ENCODE assay signal across 10 mouse cellular contexts in the genomic region with DNA sequence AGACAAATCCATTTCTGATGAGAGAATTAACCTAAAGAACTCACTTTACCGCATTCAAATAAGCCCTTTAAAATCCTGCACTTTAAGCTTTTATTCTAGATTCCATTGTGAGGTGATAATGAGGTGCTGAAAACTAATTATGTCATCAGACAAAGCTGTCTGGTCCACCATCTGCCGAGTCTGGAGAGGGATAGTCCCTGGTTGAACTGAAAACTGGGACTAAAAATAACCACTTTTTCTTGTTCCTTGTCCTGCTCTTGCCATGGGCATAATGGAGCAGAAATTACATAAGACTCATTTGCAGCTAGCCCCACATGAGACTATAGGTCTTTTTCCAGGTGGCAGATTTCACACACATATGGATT.
DNase-seq lines count a peak whose midpoint lies in the region.
"Had no signal": no experiment of that assay in that cellular context is flagged by ENCODE, and none has a peak within 500 bp of the region (broad histone marks: within the 10 kb centered on the region; RNA-seq: fewer than 3 reads in every experiment).

No protein-coding gene starts in this region.

- DNase-seq in embryo, embryonic 11 days = peak; percentile 1
- no peak for DNase-seq in embryo, embryonic 9.5 days (ENCODE audit: extremely low spot score)
- DNase-seq in cerebellum, adult 9-10 months = peak; percentile 18
- DNase-seq in layer of hippocampus, adult 18-20 months (ENCODE audit: low spot score in 2 of 2) = peak; percentile 46 to 80
- peak; percentile 34 to 46 for DNase-seq in left cerebral cortex, postnatal 36 days (ENCODE audit: low spot score in 2 of 2)
- DNase-seq in urinary bladder, adult 2 months (ENCODE audit: low spot score) = no peak
- no peak for DNase-seq in heart, postnatal 14 days
- DNase-seq in gastrocnemius, postnatal 25 days = no peak
- DNase-seq: B cell, adult 2 months; lung, postnatal 36 days had no signal

- intact Hi-C loops in left cerebral cortex, postnatal 36 days (cut with DNase I) = no loop called here
- intact Hi-C loops in heart, postnatal 14 days (cut with DNase I) = no loop called here

Comparison
In these comparisons a context has a peak if more than half of its experiments do, and no peak if none do; other contexts are left out.
1. DNase-seq: peak in embryo, embryonic 11 days (single experiment), cerebellum, adult 9-10 months (single experiment), layer of hippocampus, adult 18-20 months (2 of 2) and left cerebral cortex, postnatal 36 days (2 of 2); none in embryo, embryonic 9.5 days (single experiment), urinary bladder, adult 2 months (single experiment), heart, postnatal 14 days (0 of 2) and gastrocnemius, postnatal 25 days (single experiment).